Mouse (Mus musculus) kidney, postnatal 25 days (tissue): Measurements from ENCODE around the gene Trpm4.

Experiments
- DNase-seq, 2 experiments: peaks; one replicate each; pipeline ENCODE4 v3.0.0; 2021; ENCODE audit warnings: mixed read lengths in 2 of 2

The Trpm4 gene

DNA sequence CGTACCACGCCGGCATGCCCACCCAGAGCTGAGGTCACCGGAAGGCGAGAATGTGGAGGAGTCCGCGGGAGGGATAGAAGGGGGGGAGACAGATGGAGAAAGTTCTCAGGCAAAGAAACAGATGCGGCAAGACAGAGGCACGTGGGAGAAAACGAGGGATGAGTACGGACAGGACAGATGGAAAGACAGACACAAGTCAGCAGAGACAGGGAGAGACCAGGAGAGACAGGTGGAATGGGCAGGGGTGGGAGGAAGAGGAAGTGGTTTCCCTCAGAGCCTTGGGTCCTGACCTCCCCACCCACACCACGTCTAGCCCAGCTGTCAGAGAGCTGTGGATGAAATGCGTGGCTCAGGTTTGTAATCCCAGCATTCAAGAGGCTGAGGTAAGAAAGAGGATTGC lies 13.3 kb upstream of the Trpm4 start:
- no peak for DNase-seq

DNA sequence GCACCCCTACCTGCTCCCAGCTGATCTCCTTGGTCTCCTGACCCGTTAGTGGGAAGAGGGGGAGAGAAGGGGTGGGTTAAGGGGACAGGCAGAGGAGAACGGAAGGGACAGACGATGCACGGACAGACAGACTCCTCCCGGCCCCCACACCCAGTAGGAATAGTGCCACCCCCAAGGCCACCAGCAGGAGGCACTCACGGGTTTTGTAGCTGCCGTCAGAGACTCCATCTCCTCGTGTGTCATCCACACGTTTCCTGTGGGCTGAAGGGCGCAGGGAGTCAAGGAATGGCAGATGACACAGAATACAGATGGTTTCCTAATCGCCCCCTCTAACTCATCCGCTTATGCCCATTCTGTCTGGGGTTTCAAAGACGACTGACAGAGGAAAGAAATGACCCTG lies 10.0 kb upstream of the Trpm4 start:
- no peak for DNase-seq

DNA sequence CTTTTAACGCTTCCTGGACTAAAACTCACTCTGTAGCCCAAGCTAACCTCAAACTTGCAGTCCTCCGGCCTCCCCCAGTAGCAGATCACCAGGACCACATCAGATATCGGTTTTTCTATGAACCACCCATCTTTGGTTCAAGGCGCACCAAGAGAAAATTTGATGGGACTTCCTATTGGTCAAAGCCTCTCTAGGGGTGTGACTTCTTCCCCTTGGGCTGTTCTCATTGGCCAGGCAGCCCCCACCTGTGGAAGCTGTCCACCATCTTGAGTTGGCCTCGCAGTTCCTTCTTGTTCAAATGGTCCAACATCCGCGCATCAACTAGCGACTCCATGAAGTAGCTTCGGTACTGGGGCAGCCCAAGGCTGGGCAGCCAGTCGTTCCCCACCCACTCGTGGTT lies 8.5 kb upstream of the Trpm4 start:
- DNase-seq = no peak

DNA sequence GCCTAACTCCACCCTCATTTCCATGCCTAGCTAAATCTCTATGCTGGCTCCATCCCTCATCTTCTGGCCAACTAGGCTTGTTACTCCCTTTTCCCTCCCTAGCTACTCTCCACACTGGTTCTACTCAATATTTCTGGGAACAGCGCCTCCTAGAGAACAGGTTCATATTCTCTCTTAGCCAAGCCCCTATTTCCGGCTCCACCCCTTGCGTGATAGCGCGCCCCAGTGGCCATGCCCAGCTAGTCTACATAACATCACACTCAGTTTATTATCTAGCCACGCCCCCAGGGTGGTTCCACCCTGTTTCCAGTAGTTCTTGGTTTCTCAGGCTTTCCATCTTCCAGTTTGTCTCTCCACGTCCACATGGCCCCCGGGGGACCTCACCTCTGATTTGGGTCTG lies 7.7 kb upstream of the Trpm4 start:
- peak; percentile 77 to 80 for DNase-seq

DNA sequence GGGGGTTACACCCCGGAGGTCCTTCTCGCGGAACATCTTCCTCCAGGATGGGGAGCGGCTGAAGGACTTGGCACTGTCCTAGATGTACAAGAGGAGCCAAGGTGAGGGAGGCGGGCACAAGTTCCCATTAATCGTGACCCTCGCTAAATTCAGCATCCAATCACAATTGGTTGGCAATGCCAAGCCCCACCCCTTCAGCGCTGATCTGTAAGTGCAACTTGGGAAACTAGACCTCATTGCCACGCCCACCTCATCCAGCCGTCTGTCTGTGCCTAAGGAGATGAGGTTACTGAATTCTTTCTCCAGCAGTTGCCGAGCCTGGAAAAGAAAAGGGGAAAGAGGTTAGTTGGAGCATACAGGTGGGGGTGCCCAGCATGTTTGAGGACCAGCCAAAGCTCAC lies 7.1 kb upstream of the Trpm4 start:
- peak; percentile 57 to 75 for DNase-seq

DNA sequence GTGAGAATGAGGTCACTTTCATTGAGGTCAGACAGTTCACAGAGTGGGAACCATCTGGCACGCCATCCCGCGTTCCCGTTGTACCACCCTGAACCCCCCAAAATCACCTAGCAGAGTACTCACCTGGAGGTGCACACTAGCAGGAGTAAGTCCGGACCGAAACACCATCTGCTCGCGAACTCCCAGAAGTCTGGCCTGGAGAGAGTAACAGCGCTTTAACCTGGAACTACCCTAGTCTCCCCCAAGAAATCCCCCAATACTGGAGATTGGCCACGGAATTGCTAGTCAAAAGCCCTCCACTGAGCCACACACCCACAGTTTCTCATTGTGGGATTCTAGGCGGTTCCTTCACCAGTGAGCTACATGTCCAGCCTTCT lies 6.5 kb upstream of the Trpm4 start:
- DNase-seq = no peak

DNA sequence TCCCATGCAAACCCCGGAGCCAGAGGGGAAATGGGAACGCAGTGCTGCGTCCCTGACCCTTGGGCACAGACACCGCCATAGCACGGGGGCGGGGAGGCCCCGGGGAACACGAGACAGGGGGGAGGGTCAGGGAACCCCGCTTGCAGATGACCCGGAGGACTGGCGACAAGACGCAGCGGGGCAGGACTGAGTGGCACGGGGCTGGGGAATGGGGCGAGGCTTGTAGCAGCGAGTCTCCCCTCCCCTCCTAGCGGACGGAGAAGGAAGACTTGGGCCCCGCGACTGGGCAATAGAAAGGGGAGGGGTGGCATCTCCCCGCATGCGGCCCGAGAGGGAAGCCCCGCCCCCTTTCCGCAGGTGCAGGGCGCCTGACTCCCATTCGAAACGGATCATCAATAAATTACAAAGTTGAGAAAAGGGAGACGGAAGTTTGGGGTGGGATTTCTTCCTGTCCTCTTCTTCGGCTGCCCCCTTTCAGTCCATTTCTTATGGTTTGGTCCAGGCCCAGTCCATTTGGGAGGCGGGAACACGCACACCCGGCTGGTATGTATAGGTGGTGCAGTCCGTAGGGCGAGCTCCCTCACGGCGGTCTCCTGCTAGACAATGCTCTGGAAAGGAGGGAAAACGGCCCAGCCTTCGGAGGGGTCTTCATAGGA lies 6.0 kb upstream of the Trpm4 start:
- DNase-seq = peak; percentile 58 to 76

DNA sequence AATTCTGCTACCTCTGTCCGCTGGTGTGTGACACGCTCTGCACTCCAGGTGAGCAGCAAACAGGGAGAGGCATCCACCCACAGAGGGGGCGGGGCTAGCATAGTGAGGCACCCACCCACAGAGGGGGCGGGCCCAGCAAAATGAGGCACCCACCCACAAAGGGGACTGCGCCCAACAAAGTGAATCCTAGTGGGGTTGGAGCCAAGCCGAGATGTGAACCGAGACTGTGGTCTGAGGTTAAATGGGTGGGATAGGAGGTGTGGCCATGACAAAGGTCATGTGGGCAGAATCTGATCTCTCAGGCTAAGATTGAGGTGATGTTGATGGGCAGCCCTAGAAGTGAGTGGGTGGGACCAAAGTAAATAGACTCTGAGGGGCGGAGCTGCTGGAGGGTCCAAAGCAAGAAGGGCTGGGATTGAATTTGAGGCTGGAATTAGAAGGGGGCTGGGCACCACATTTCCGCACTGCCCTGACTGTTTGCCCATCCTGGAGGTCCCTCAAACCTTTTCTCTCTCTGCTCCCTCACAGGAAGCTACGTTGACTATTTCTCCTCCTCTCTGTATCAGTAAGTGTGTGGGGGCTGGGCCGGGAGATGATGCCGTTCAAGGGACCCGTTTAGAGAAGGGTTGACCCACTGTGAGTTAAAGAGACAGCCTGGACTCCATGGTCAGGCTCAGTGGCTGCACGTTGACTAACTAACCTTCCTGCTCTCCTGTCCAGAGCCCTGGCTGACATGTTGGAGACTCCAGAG lies 4.8 kb upstream of the Trpm4 start:
- peak; percentile 59 to 68 for DNase-seq

DNA sequence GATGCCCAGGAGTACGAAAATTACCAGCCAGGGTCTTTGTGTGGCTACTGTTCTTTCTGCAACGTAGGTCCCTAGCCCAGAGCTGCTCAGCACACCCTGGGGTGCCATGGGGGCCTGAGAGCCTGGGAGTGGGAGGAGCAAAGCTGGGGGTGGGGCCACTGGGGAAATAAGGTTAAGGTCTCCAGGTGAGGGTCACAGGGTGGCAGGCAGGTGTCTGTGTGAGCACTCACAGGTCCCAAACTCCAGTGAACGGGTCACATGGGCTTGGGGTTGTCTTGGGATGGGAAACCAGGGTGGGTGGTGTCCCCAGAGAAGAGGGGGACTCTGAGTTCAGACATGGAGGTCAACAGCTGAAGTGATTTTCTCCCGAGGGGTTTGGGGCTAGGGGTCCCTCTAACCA lies 3.9 kb upstream of the Trpm4 start:
- no peak for DNase-seq

DNA sequence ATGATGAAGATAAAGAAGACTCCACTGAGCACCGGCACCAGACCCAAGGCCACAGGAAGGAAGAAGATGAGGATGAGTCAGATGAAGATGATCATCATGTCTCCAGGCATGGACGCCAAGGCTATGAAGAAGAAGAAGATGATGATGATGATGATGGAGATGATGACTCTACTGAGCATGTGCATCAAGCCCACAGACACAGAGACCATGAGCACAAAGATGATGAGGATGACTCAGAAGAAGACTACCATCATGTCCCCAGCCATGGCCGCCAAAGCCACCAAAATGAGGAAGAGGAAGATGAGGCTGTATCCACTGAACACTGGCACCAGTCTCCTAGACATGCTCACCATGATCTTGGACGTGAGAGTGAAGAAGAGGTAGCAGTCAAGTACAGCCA lies 2.7 kb upstream of the Trpm4 start:
- DNase-seq = no peak

DNA sequence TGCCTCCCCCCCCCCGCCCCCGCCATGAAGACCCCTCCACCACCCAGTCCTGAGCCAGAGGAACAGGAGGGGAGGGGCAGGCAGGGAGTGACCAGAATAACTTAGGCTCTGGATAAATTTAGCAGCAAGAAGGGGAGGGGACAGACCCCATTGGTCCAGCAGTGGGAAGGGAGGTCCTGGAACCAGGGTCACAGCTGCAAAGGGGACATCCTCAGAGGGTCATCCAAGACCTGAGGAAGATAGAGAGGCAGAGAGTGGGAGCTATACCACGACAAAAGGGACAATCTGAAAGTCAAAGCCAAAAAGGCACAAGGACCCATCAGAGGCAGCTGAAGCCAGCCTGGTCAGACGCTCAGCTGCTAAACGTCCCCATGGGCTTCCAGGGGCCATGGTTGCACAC lies 1.5 kb upstream of the Trpm4 start, which contains the start of gene Hrc:
Gene Hrc (plus strand): TSS at position 235 of the 400 bp plus-strand sequence.
- no peak for DNase-seq

DNA sequence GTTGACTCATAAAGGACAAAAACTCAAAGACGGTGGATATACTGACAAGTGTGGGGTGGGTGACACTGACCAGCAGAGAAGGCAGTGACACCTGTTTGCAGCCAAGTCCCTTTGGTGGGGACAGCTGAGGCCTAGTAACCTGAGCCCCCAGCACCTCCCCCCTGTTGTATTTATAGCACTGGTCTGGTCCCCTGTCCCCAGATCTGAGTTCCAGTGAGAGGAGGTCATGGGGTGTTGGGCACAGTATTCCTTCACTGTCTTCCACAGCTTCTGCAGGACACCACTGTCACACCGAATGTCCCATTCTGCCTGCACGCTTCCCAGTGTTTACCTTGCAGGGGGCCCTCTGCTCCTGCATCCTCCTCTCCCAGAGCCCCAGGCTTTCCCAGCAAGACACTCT lies 1.0 kb upstream of the Trpm4 start:
- no peak for DNase-seq

DNA sequence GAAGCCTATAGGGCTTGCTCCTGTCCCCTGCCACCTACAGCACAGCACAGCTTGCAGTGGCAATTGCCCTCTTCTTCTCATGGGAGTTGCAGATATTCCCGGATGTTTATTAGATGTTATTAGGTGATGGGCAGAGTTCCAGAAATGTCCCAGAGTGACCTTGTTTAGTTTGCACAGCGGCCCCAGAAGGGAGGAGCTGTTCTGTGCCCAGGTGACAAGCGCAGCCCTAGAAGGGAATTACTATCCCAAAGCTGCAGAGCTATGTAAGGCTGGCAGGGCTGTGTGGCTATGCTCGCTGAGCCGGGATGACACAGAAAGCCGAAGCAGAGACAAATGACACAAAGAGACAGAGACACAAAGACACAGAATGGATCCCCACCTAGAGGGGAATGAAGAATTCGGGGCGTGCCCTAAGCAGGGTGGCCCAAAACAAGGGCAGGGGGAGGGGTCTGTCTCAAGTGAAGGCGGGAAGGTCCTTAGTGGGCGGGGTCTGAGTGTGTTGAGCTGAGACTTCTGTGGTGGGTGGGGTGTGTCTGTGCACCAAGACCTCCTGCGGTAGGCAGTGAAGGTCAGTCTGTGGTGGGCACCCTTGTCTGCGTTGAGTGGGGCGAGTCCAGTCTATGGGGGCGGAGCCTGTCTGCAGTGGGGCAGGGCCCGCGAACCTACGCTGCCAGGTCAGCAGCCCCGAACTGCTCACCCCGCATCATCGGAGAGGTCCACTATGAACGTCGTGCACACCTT lies 725 bp downstream of the Trpm4 start:
- peak; percentile 66 to 75 for DNase-seq

DNA sequence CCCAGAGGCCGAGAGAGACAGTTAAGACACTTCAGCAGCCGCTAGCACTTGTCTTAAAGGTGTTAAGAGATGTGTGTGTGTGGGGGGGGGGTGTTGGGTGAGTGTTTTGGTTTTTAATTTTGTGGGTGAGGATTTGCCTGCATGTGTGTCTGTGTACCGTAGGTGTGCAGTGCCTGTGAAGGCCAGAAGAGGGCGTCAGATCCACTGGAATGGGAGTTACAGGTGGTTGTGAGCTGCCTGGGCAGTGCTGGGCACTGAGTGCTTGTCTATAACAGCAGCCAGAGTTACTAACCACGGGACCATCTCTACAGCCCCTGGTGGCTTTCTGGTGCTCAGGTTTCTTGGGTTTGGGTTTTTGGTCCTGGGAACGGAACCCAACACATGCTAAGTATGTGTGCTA lies 2.1 kb downstream of the Trpm4 start:
- DNase-seq = no peak

DNA sequence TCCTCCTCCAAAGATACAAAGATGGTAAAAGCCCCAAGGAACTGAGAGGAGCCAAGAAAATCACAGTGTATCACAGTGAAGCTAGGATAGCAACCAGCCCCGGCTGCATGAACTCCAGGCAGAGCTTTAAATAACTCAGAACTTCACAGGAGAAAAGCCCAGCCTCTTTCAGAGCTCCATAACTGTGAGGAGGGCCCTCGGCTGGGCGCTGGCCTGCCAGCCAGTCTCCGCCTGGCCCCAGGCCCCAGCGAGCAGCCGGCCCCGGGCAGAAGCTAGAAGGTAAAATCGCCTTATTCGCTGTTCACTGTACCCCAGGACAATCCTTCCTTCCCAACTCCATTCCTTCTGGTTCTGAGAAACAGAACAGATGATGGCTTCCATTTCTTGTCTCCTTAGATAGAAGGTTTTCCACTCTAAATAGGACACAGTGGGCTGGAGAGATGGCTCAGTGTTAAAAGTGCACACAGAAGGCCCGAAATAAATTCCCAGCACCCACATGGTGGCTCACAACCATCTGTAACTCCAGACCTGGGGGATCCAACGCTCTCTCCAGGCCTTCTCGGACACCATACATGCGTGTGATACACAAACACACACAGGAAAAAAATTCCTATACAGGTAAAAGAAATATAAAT lies 4.6 kb downstream of the Trpm4 start:
- DNase-seq = no peak

DNA sequence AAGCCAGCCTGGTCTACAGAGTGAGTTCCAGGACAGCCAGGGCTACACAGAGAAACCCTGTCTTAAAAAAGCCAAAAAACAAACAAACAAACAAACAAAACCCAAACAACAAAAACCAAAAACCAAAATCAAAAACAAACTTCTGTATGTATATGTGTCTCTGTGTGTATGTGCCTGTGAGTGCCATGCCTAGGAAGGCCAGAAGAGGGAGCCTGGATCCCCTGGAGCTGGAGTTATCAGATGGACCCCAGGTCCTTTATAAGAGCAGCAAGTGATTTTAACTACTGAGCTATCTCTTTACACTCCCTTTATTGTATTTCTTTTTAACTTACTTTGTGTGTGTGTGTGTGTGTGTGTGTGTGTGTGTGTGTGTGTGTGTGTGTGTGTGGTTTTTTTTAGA lies 7.8 kb downstream of the Trpm4 start:
- no peak for DNase-seq

DNA sequence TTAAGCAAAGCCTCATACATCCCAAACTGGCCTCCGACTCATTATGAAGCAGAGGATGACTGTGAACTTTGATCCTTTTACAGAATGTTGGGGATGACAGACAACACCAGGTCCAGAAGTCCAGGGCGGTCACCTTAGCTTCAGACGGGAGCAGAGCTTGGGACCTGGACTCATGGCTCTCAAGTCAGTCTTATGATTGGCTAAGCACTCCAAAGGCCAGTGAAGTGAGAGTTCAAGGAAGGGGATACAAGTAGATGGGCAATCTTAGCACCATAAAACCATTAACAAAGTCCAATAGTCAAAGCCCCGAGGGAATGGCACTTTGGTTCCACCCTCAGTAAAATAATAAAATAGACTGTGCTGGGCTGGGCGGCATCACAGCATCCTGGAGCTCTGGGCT lies 10.5 kb downstream of the Trpm4 start:
- no peak for DNase-seq

DNA sequence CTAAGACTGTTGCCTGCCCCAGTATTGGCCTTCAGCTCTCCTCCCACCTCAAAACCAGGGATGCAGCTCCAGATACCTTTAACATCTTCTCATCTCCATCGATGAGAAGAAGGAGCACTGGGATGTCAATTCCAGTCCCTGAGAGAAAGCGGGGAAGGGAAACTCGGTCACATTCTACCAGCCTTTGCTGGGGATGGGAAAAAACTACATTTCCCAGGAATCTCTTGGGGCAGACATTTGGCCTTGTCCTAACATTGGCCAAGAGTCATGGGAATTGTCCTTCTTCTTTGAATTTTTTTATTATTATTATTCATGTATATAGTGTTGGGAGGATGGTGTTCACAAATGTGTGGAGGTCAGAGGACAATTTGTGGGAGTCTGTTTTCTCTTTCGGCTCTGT lies 11.3 kb downstream of the Trpm4 start:
- no peak for DNase-seq

DNA sequence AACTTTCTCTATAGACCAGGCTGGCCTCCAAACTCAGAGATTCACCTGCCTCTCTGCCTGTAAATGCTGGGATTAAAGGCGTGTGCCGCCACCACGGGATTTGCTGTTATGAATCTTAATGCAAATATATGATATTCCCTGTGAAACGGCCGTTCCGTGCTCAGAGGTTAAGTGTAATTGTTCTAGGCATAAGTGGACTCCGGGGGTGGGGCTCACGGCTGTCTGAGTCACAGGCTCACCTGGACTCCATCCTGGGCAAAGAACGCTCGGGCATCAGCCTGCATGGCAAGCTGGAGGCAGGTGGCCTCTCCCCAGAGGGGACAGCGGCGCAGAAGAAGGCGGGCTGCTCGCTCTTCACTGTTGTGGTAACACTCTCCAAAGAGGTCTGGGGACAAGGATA lies 17.0 kb downstream of the Trpm4 start:
- peak in 1 of 2 experiments; percentile 28 for DNase-seq

DNA sequence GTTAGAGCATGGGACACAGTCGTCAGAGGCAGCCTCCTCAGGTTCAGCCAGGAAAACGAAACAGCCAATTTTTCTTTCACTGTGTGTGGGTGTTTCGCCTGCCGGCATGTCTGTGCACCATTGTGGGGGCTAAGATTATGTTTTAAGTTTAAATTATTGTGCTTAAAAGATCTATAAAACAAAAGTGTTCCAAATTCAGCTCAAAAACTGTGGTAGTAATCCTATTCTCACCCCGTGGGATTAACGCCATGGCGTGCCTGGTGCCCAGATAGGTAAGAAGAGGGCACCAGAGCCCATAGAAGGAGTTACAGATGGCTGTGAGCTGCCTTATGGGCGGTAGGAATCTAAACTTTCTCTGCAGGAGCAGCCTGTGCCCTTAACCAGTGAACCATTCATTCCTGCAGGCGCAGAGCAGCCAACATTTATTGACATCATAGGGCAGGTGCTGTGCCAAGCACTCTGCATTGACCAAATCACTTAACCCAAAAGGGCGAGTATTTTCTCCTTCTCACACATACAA lies 18.3 kb downstream of the Trpm4 start:
- peak; percentile 59 to 81 for DNase-seq

DNA sequence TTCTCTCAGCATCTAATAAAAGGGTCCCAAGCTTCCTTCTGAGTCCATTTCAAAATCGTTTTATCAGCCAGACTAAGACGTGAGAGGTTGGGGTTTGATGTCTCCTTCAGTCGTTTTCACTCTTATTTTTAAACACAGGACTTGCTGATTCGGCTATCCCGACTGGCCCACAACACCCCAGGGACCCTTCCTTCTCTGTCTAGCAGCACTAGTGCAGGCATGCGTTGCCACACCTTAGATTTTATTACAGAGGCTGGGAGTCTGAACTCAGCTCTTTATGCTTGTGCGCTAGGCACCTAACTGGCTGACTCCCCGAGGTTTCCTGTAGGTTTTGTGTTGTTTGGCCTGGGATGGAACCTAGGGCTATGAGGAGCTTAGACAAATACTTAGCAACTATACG lies 20.1 kb downstream of the Trpm4 start:
- no peak for DNase-seq

DNA sequence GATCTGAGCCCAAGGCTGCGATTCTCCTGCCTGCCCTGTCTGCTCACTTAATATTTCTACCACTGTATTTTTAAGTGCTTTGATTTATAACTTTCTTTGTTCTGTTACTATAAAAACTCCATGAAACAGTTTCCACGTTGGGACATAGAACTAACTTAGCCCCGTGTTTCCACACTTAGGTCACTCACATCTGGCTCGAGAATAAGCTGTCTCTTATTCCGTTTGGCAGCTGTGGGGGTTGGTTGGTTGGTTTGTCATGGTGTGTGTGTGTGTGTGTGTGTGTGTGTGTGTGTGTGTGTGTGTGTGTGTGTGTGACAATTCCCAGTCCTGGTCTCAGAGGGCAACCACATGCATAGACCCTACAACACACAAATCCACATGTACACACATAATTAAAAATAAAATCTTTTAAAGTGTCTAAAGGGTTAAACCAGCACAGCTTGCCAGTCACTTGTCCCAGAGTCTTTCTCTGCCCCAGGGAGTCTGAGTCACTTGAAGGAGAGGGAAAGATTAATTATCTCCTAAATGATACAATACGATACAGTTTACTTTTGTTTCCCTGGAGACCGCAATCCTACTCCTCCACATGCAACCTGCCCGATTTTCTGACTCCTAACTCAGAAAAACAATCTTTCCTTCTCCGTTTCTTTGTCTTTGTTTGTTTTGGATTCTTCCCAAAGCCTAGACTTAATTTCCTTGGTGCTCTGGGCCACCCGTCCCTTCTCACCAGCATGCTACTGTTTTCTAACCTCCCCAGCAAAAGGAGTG lies 20.7 kb downstream of the Trpm4 start:
- DNase-seq = no peak

DNA sequence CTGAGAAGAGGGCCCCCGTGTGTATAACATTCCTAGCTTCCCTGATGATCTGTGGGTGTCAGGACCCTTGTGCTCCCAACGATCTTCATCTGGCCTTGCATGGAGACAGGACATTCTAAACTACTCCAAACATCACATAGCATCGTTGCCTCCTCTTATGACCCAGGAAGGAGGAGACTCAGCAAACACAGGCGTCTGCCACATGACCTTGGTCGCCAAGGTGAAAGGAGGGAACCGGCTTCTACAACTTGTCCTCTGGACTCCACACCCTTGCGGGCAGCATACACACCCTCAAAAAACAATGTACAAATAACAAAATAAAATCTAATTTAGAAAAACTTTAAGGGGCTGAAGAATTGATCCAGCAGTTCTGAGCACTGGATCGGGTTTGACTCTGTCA lies 21.6 kb downstream of the Trpm4 start:
- no peak for DNase-seq
